In the genomic region with DNA sequence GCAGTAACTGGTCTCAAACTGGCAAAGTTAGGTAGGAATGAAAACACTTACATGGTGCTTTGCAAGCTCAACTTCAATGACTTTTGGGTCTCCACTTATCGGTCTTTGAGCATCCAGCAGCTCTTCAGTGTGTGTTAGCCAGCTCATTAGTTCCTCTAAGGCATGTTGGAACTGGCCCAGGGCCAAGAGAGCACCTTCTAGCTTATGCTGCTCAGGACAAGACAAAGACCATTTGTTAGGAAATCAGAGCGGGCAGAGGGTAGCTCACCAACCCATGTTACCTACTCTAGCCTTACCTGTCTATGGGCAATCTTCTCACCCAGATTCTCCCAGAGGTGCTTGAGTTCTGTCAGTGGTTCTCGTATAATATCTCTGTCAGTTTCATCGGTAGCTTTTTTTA, we compare ENCODE assay signal across 23 mouse cellular contexts. TPM values are rescaled to one million over a fixed set of nuclear protein-coding genes. Genes with fewer than 3 reads are reported as not detected.
DNase-seq lines count a peak whose midpoint lies in the region; ATAC-seq and TF ChIP-seq lines count a peak whose summit lies in the region.
"Had no signal": no experiment of that assay in that cellular context is flagged by ENCODE, and none has a peak within 500 bp of the region (broad histone marks: within the 10 kb centered on the region; RNA-seq: fewer than 3 reads in every experiment).

No protein-coding gene starts in this region.

- TF ChIP-seq CTCF in intestine, postnatal 0 days (IDR thresholded peaks at IDR 0.05; ENCODE audit: low read depth) = no peak
- no peak for TF ChIP-seq CTCF in MEL (IDR thresholded peaks at IDR 0.05 in 2 of 3, conservative IDR thresholded peaks at IDR 0.05 in 1 of 3; ENCODE audit: control insufficient read depth in 1 of 3, insufficient read depth in 1 of 3, low read depth in 2 of 3, low read length in 3 of 3, poor library complexity in 1 of 3, severe bottlenecking in 1 of 3)

- H3K27ac ChIP-seq in intestine, postnatal 0 days (ENCODE audit: low read depth, low read length) = 0 out of 2 replicates have a peak overlapping the region, but pooled peaks have one; percentile 21
- H3K27ac ChIP-seq in intestine, embryonic 16.5 days (ENCODE audit: low read length) = no peak overlapping the region
- H3K27ac ChIP-seq in MEL (ENCODE audit: control insufficient read depth, low read depth, low read length) = no peak overlapping the region
- no peak overlapping the region for H3K27ac ChIP-seq in forebrain, embryonic 10.5 days
- H3K27ac ChIP-seq: embryonic facial prominence, embryonic 10.5 days; gastrocnemius, adult 2 months; heart, embryonic 13.5 days; hindbrain, embryonic 13.5 days; intestine, embryonic 15.5 days had no signal

- no peak for ATAC-seq in intestine, postnatal 0 days
- ATAC-seq in intestine, embryonic 16.5 days = no peak
- ATAC-seq: forebrain, embryonic 14.5 days; intestine, embryonic 15.5 days had no signal

- no peak overlapping the region for H3K4me2 ChIP-seq in intestine, postnatal 0 days (replicated peaks; ENCODE audit: low read depth)
- no peak overlapping the region for H3K4me2 ChIP-seq in intestine, embryonic 16.5 days (ENCODE audit: low read depth, low read length)
- H3K4me2 ChIP-seq: heart, embryonic 13.5 days; hindbrain, embryonic 13.5 days; intestine, embryonic 15.5 days had no signal

- WGBS in intestine, postnatal 0 days = 95% methylated on average over 4 of the region's 4 CpGs
- WGBS in intestine, embryonic 16.5 days = 91% methylated on average over 4 of the region's 4 CpGs
- WGBS in forebrain, embryonic 10.5 days = 96% methylated on average over 4 of the region's 4 CpGs

- no peaks in the 10 kb centered on the region for H3K27me3 ChIP-seq in intestine, postnatal 0 days (replicated peaks; ENCODE audit: control insufficient read depth, insufficient read depth, low read length)
- H3K27me3 ChIP-seq in intestine, embryonic 16.5 days (replicated peaks; ENCODE audit: control insufficient read depth, insufficient read depth, low read length) = no peaks in the 10 kb centered on the region
- no peaks in the 10 kb centered on the region for H3K27me3 ChIP-seq in MEL (ENCODE audit: control insufficient read depth in 1 of 2, insufficient read depth in 2 of 2, low read length in 2 of 2)
- no peaks in the 10 kb centered on the region for H3K27me3 ChIP-seq in forebrain, embryonic 10.5 days (ENCODE audit: poor library complexity, severe bottlenecking)
- H3K27me3 ChIP-seq: CH12.LX; heart, embryonic 13.5 days; hindbrain, embryonic 13.5 days; intestine, embryonic 15.5 days had no signal

- H3K4me3 ChIP-seq in intestine, postnatal 0 days (ENCODE audit: low read depth, low read length) = no peak overlapping the region
- no peak overlapping the region for H3K4me3 ChIP-seq in intestine, embryonic 16.5 days (ENCODE audit: low read length)
- H3K4me3 ChIP-seq in MEL (ENCODE audit: control insufficient read depth in 1 of 2, insufficient read depth in 1 of 2, low read depth in 2 of 2, low read length in 2 of 2) = no peak overlapping the region
- H3K4me3 ChIP-seq in forebrain, embryonic 10.5 days = no peak overlapping the region
- H3K4me3 ChIP-seq: embryonic facial prominence, embryonic 10.5 days; gastrocnemius, adult 2 months; heart, embryonic 13.5 days; hindbrain, embryonic 13.5 days; intestine, embryonic 15.5 days had no signal

- TF ChIP-seq EP300 in MEL (IDR thresholded peaks at IDR 0.05; ENCODE audit: low read depth in 1 of 2, low read length in 2 of 2) = no peak

- H3K36me3 ChIP-seq in intestine, postnatal 0 days (ENCODE audit: control insufficient read depth, insufficient read depth) = peaks cover 73% of the 10 kb centered on the region
- peaks cover 24% of the 10 kb centered on the region for H3K36me3 ChIP-seq in intestine, embryonic 16.5 days (ENCODE audit: control insufficient read depth, insufficient read depth, low read length)
- H3K36me3 ChIP-seq in MEL (ENCODE audit: control insufficient read depth in 1 of 2, insufficient read depth in 2 of 2, low read length in 2 of 2) = peaks cover 0 to 52% of the 10 kb centered on the region in 2 experiments; a peak in 2 of 4 replicates
- peaks cover 98% of the 10 kb centered on the region for H3K36me3 ChIP-seq in forebrain, embryonic 10.5 days (replicated peaks)

- no peaks in the 10 kb centered on the region for H3K79me2 ChIP-seq in MEL (ENCODE audit: control insufficient read depth, insufficient read depth, low read length, poor library complexity)

- no peak for TF ChIP-seq POLR2A in MEL (IDR thresholded peaks at IDR 0.05; ENCODE audit: control insufficient read depth in 1 of 2, insufficient read depth in 1 of 2, low read depth in 1 of 2, low read length in 2 of 2, poor library complexity in 1 of 2)

- TF ChIP-seq RAD21 in MEL (IDR thresholded peaks at IDR 0.05; ENCODE audit: low read depth, low read length) = no peak

- H3K9ac ChIP-seq in intestine, postnatal 0 days (ENCODE audit: low read depth, low read length) = no peak overlapping the region
- no peak overlapping the region for H3K9ac ChIP-seq in intestine, embryonic 16.5 days (ENCODE audit: low read depth, low read length)
- H3K9ac ChIP-seq in MEL (ENCODE audit: control insufficient read depth, low read depth, low read length, poor library complexity, severe bottlenecking) = no peak overlapping the region
- H3K9ac ChIP-seq: heart, embryonic 13.5 days; hindbrain, embryonic 13.5 days; intestine, embryonic 15.5 days had no signal

- DNase-seq in cerebellum, postnatal 14 days = peak; percentile 27 to 37
- DNase-seq in cerebellum, adult 9-11 months = no peak
- peak; percentile 10 to 37 for DNase-seq in kidney, postnatal 36 days
- no peak for DNase-seq in kidney, adult 8-10 months
- DNase-seq in MEL (ENCODE audit: low read depth, low spot score) = peak; percentile 31
- DNase-seq in forebrain, embryonic 10.5 days (ENCODE audit: extremely low spot score, low spot score) = no peak
- DNase-seq: adrenal gland, adult 2 months; adrenal gland, postnatal 25 days; cerebellum, adult 11 months; gastrocnemius, adult 2 months; gastrocnemius, postnatal 25 days; heart, postnatal 4 days had no signal

- no peaks in the 10 kb centered on the region for H3K9me3 ChIP-seq in intestine, postnatal 0 days (ENCODE audit: control insufficient read depth)
- H3K9me3 ChIP-seq in intestine, embryonic 16.5 days (ENCODE audit: control insufficient read depth, low read length) = no peaks in the 10 kb centered on the region
- no peaks in the 10 kb centered on the region for H3K9me3 ChIP-seq in MEL (replicated peaks; ENCODE audit: insufficient read depth, low read length)
- H3K9me3 ChIP-seq in forebrain, embryonic 10.5 days = no peaks in the 10 kb centered on the region
- H3K9me3 ChIP-seq: embryonic facial prominence, embryonic 10.5 days; heart, embryonic 13.5 days; hindbrain, embryonic 13.5 days; intestine, embryonic 15.5 days had no signal

- H3K4me1 ChIP-seq in intestine, postnatal 0 days (replicated peaks; ENCODE audit: control insufficient read depth, insufficient read depth, low read length) = no peaks in the 10 kb centered on the region
- no peaks in the 10 kb centered on the region for H3K4me1 ChIP-seq in intestine, embryonic 16.5 days (ENCODE audit: control insufficient read depth, insufficient read depth, low read length)
- no peaks in the 10 kb centered on the region for H3K4me1 ChIP-seq in MEL (ENCODE audit: control insufficient read depth in 1 of 2, insufficient read depth in 2 of 2, low read length in 2 of 2)
- no peaks in the 10 kb centered on the region for H3K4me1 ChIP-seq in forebrain, embryonic 10.5 days
- H3K4me1 ChIP-seq: embryonic facial prominence, embryonic 10.5 days; heart, embryonic 13.5 days; hindbrain, embryonic 13.5 days; intestine, embryonic 15.5 days had no signal

TF ChIP-seq in MEL, 35 proteins besides CTCF, POLR2A, EP300 and RAD21:
- TF ChIP-seq POLR2AphosphoS2 (IDR thresholded peaks at IDR 0.05; ENCODE audit: low read length) = no peak
- no peak for TF ChIP-seq JUND (IDR thresholded peaks at IDR 0.05; ENCODE audit: low read depth, low read length)
- TF ChIP-seq SMC3 (IDR thresholded peaks at IDR 0.05; ENCODE audit: low read depth, low read length) = no peak
- TF ChIP-seq BHLHE40 (IDR thresholded peaks at IDR 0.05; ENCODE audit: borderline replicate concordance, low read depth, low read length) = no peak

RNA-seq across cellular contexts. Expression of a gene that starts 39.0 kb away (rescaled TPM):
- polyA plus RNA-seq in intestine, postnatal 0 days (2015; fragmentation: Nextera tagmentation; extraction: Ambion mirVana) = 7.3 and 8.1 TPM in 2 replicates
- 0.64 and 1.1 TPM in 2 replicates for polyA plus RNA-seq in intestine, embryonic 16.5 days (2015; fragmentation: Nextera tagmentation; extraction: Ambion mirVana)
- 0.19 and 0.23 TPM in 2 replicates for total RNA-seq in MEL (2012; rRNA removed)
- polyA plus RNA-seq in MEL (2012; ENCODE audit: insufficient read depth in 1 of 2, insufficient read length in 2 of 2, low read depth in 1 of 2, low replicate concordance in 2 of 2, missing spikeins in 1 of 2) = under 1 TPM in 1 of 2 experiments, not detected in 1; 0.43 TPM
- 0.14 TPM in 1 of 2 replicates, not detected in the other for polyA plus RNA-seq in forebrain, embryonic 10.5 days (2016; fragmentation: Nextera tagmentation; extraction: Ambion mirVana)
- total RNA-seq: adrenal gland, postnatal 25 days; granulocyte monocyte progenitor cell, adult 5-6 weeks had no signal
- polyA plus RNA-seq: embryonic facial prominence, embryonic 10.5 days; forebrain, embryonic 14.5 days; heart, postnatal 0 days had no signal

RNA-seq across cellular contexts. Expression of a gene that starts 58.6 kb away (rescaled TPM):
- 0.21 and 0.24 TPM in 2 replicates for polyA plus RNA-seq in intestine, postnatal 0 days (2015; fragmentation: Nextera tagmentation; extraction: Ambion mirVana)
- not detected in 2 replicates for polyA plus RNA-seq in intestine, embryonic 16.5 days (2015; fragmentation: Nextera tagmentation; extraction: Ambion mirVana)
- not detected in 2 replicates for total RNA-seq in MEL (2012; rRNA removed)
- polyA plus RNA-seq in MEL (2012; ENCODE audit: insufficient read depth in 1 of 2, insufficient read length in 2 of 2, low read depth in 1 of 2, low replicate concordance in 2 of 2, missing spikeins in 1 of 2) = under 1 TPM in 1 of 2 experiments, not detected in 1; 0.04 TPM
- polyA plus RNA-seq in forebrain, embryonic 10.5 days (2016; fragmentation: Nextera tagmentation; extraction: Ambion mirVana) = not detected in 2 replicates
- total RNA-seq: adrenal gland, adult 2 months; adrenal gland, postnatal 25 days; granulocyte monocyte progenitor cell, adult 5-6 weeks; heart, postnatal 4 days had no signal
- polyA plus RNA-seq: adrenal gland, adult 2 months; embryonic facial prominence, embryonic 10.5 days; embryonic facial prominence, embryonic 14.5 days; forebrain, embryonic 14.5 days; heart, embryonic 13.5 days; heart, postnatal 0 days; hindbrain, embryonic 13.5 days; intestine, embryonic 15.5 days had no signal

Comparison
In these comparisons a context has a peak if more than half of its experiments do, and no peak if none do; other contexts are left out.
1. DNase-seq: peak in cerebellum, postnatal 14 days (2 of 2), kidney, postnatal 36 days (2 of 2) and MEL (single experiment); none in cerebellum, adult 9-11 months (single experiment), kidney, adult 8-10 months (0 of 2) and forebrain, embryonic 10.5 days (single experiment).